Mouse (Mus musculus): Measurements from ENCODE around the gene Eef1akmt4. TPM values are rescaled to one million over a fixed set of nuclear protein-coding genes. Genes with fewer than 3 reads are reported as not detected.

Gene Eef1akmt4
- total and polyA plus RNA-seq, 3 experiments, result 37.1 to 52.2 TPM; not detected in 1

DNA sequence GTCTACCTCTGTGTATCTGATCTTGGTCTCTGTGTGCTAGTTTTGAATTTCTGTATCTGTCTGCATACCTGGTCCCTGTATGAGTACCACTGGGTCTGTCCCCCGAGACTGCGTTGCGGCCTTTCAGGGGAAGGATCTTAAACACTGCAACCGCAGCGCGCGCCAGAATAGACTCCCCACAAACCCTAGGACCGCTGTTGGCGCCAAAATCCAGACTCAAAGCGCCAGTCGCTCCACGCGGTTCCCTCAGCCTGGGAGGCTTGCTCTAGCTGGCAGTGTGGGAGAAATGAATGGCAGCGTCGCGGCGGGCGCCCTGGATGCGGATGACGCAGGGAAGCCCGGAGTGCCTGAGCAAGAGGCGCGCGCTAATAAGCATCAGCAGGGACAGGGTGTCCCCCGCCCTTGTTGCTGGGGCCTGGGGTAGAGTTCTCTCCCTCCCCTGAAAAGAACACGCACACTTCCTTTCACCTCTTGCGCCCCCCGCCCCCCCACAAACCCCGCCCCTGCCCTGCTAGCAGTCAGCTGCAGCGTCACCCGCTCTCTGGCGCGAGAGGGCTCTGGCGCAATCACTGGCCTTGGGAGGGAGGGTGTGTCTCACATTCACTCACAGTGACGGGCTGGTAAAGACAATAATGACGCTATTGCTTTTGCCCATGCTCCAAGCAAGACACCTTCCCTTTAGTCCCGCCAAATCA, 10.7 kb downstream of the Eef1akmt4 start (continued):
- TF ChIP-seq TAL1 (IDR thresholded peaks at IDR 0.05; ENCODE audit: low read length) (no peak), RCOR1 (IDR thresholded peaks at IDR 0.05; ENCODE audit: low read depth, low read length) (no peak), ZKSCAN1 (IDR thresholded peaks at IDR 0.05; ENCODE audit: low read depth, low read length) (no peak), USF2 (IDR thresholded peaks at IDR 0.05; ENCODE audit: borderline replicate concordance in 1 of 2, insufficient read depth in 1 of 2, low read depth in 1 of 2, low read length in 2 of 2) (no peak), SIN3A (IDR thresholded peaks at IDR 0.05; ENCODE audit: low read length) (peak; percentile 58), RAD21 (IDR thresholded peaks at IDR 0.05; ENCODE audit: low read depth, low read length) (no peak), MYB (IDR thresholded peaks at IDR 0.05; ENCODE audit: low read depth, low read length) (no peak), MAX (IDR thresholded peaks at IDR 0.05; ENCODE audit: low read length) (peak; percentile 66), CHD2 (IDR thresholded peaks at IDR 0.05; ENCODE audit: low read length) (no peak), ZC3H11A (IDR thresholded peaks at IDR 0.05; ENCODE audit: low read depth, low read length) (0 out of 2 replicates have a peak, but pooled peaks have one; percentile 2), EP300 (IDR thresholded peaks at IDR 0.05; ENCODE audit: low read depth in 1 of 2, low read length in 2 of 2) (no peak), BHLHE40 (IDR thresholded peaks at IDR 0.05; ENCODE audit: borderline replicate concordance, low read depth, low read length) (no peak), TCF12 (IDR thresholded peaks at IDR 0.05; ENCODE audit: low read depth, low read length) (0 out of 2 replicates have a peak, but pooled peaks have one; percentile 8), HCFC1 (IDR thresholded peaks at IDR 0.05; ENCODE audit: low read depth, low read length) (peak; percentile 52), KAT2A (conservative IDR thresholded peaks at IDR 0.05; ENCODE audit: low read depth, low read length) (no peak), MXI1 (IDR thresholded peaks at IDR 0.05; ENCODE audit: low read depth, low read length) (peak; percentile 62), SMC3 (IDR thresholded peaks at IDR 0.05; ENCODE audit: low read depth, low read length) (no peak), ELF1 (IDR thresholded peaks at IDR 0.05; ENCODE audit: low read depth, low read length) (no peak), ETS1 (IDR thresholded peaks at IDR 0.05; ENCODE audit: low read depth, low read length) (peak; percentile 83), UBTF (IDR thresholded peaks at IDR 0.05; ENCODE audit: borderline replicate concordance, insufficient read depth, low read depth, low read length) (no peak), MAFK (IDR thresholded peaks at IDR 0.05; ENCODE audit: borderline replicate concordance, low read depth, low read length) (no peak), NRF1 (IDR thresholded peaks at IDR 0.05; ENCODE audit: insufficient read depth, low read depth, low read length, poor library complexity, severe bottlenecking) (no peak), NELFE (IDR thresholded peaks at IDR 0.05; ENCODE audit: low read depth, low read length) (peak; percentile 58)

DNA sequence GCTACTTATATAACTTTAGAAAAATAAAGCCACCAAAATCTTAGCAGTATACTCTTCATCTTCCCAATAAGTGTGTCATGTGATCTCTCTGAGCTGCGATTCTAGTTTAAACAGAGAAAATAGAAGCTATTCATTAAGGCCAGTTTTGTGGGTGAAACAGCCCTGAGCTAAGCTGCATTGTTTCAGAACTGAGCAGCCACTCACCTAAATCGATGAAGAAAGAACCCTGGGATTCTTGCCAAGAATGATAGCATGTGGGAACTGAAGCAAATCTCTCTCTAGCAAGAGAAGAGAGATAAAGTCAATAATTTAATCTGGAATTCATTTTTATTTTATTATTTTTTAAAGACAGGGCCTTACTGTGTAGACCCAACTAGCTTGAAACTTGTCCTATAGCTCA, 11.8 kb downstream of the Eef1akmt4 start:
- Histone ChIP-seq H3K27me3 (ENCODE audit: control insufficient read depth in 1 of 2, insufficient read depth in 2 of 2, low read length in 2 of 2) (no peaks in the 10 kb centered on the region; a peak in 1 of 4 replicates), H3K36me3 (ENCODE audit: control insufficient read depth in 1 of 2, insufficient read depth in 2 of 2, low read length in 2 of 2) (peaks cover 0 to 13% of the 10 kb centered on the region in 2 experiments; a peak in 2 of 4 replicates), H3K27ac (ENCODE audit: control insufficient read depth, low read depth, low read length) (no peak overlapping the region), H3K9ac (ENCODE audit: control insufficient read depth, low read depth, low read length, poor library complexity, severe bottlenecking) (peak overlapping the region; percentile 49), H3K9me3 (replicated peaks; ENCODE audit: insufficient read depth, low read length) (no peaks in the 10 kb centered on the region), H3K4me1 (ENCODE audit: control insufficient read depth in 1 of 2, insufficient read depth in 2 of 2, low read length in 2 of 2) (peaks cover 0 to 11% of the 10 kb centered on the region in 2 experiments; a peak in 2 of 4 replicates), H3K4me3 (ENCODE audit: control insufficient read depth in 1 of 2, insufficient read depth in 1 of 2, low read depth in 2 of 2, low read length in 2 of 2) (no peak overlapping the region), H3K79me2 (ENCODE audit: control insufficient read depth, insufficient read depth, low read length, poor library complexity) (peaks cover 4% of the 10 kb centered on the region; the same call in 1 of the 2 replicates)
- peak; percentile 34 for DNase-seq (ENCODE audit: low read depth, low spot score)
- no peak for TF ChIP-seq MAX (IDR thresholded peaks at IDR 0.05; ENCODE audit: low read length)
- TF ChIP-seq TCF12 (IDR thresholded peaks at IDR 0.05; ENCODE audit: low read depth, low read length), result no peak
- no peak for TF ChIP-seq E2F4 (IDR thresholded peaks at IDR 0.05; ENCODE audit: borderline replicate concordance, low read depth, low read length)
- no peak for TF ChIP-seq RAD21 (IDR thresholded peaks at IDR 0.05; ENCODE audit: low read depth, low read length)
- TF ChIP-seq RCOR1 (IDR thresholded peaks at IDR 0.05; ENCODE audit: low read depth, low read length), result 0 out of 2 replicates have a peak, but pooled peaks have one; percentile 19
- TF ChIP-seq GATA1 (IDR thresholded peaks at IDR 0.05; ENCODE audit: low read depth, low read length), result 0 out of 2 replicates have a peak, but pooled peaks have one; percentile 26
- no peak for TF ChIP-seq MXI1 (IDR thresholded peaks at IDR 0.05; ENCODE audit: low read depth, low read length)
- no peak for TF ChIP-seq NRF1 (IDR thresholded peaks at IDR 0.05; ENCODE audit: insufficient read depth, low read depth, low read length, poor library complexity, severe bottlenecking)
- TF ChIP-seq POLR2AphosphoS5 (IDR thresholded peaks at IDR 0.05; ENCODE audit: borderline replicate concordance, low read depth, low read length), result no peak
- TF ChIP-seq UBTF (IDR thresholded peaks at IDR 0.05; ENCODE audit: borderline replicate concordance, insufficient read depth, low read depth, low read length), result no peak
- TF ChIP-seq EP300 (IDR thresholded peaks at IDR 0.05; ENCODE audit: low read depth in 1 of 2, low read length in 2 of 2), result no peak
- no peak for TF ChIP-seq TBP (IDR thresholded peaks at IDR 0.05; ENCODE audit: low read depth, low read length)
- TF ChIP-seq CTCF (IDR thresholded peaks at IDR 0.05 in 2 of 3, conservative IDR thresholded peaks at IDR 0.05 in 1 of 3; ENCODE audit: control insufficient read depth in 1 of 3, insufficient read depth in 1 of 3, low read depth in 2 of 3, low read length in 3 of 3, poor library complexity in 1 of 3, severe bottlenecking in 1 of 3), result no peak
- no peak for TF ChIP-seq ZC3H11A (IDR thresholded peaks at IDR 0.05; ENCODE audit: low read depth, low read length)
- no peak for TF ChIP-seq MEF2A (IDR thresholded peaks at IDR 0.05; ENCODE audit: extremely low read depth, insufficient replicate concordance, low read depth, low read length, poor library complexity, severe bottlenecking)
- peak; percentile 48; the same call in 1 of the 2 replicates for TF ChIP-seq USF1 (IDR thresholded peaks at IDR 0.05; ENCODE audit: low read depth, low read length)
- no peak for TF ChIP-seq KAT2A (conservative IDR thresholded peaks at IDR 0.05; ENCODE audit: low read depth, low read length)
- TF ChIP-seq BHLHE40 (IDR thresholded peaks at IDR 0.05; ENCODE audit: borderline replicate concordance, low read depth, low read length), result no peak
- TF ChIP-seq ELF1 (IDR thresholded peaks at IDR 0.05; ENCODE audit: low read depth, low read length), result no peak

Data from MEL (cell line).